Mouse (Mus musculus) neural tube, embryonic 11.5 days (tissue): ENCODE results near the gene Ghr. TPM values are rescaled to one million over a fixed set of nuclear protein-coding genes. Genes with fewer than 3 reads are reported as not detected.

ENCODE experiments used
- ATAC-seq: fragments of 200-750 bp; cut with Nextera tagmentation; 2 replicates; pipeline ENCODE4 v1.8.0; 2017; ENCODE audit warnings: moderate number of reproducible peaks, mild to moderate bottlenecking, moderate TSS enrichment, moderate library complexity; ENCODE audit not compliant: insufficient read depth, low FRiP score, low TSS enrichment
- DNase-seq: peaks from one replicate; pipeline ENCODE4 v3.0.0-alpha.2; 2015; ENCODE audit warnings: low spot score
- H3K27ac ChIP-seq: fragments of 300-500 bp; sonication (generic); 2 replicates; pipeline ENCODE4 v1.5.1; 2014; ENCODE audit warnings: low read depth, mild to moderate bottlenecking, low read length
- H3K27me3 ChIP-seq: fragments of 300-500 bp; sonication (generic); 2 replicates; pipeline ENCODE4 v1.6.1; 2014; ENCODE audit warnings: mild to moderate bottlenecking, low read length, mixed read lengths; ENCODE audit not compliant: control insufficient read depth, insufficient read depth
- H3K36me3 ChIP-seq: fragments of 300-500 bp; sonication (generic); 2 replicates; pipeline ENCODE4 v1.6.1; 2014; ENCODE audit warnings: mild to moderate bottlenecking, low read length, moderate library complexity, mixed read lengths; ENCODE audit not compliant: control insufficient read depth, insufficient read depth
- H3K4me1 ChIP-seq: fragments of 300-500 bp; sonication (generic); 2 replicates; pipeline ENCODE4 v1.6.1; 2014; ENCODE audit warnings: low read length, mixed read lengths; ENCODE audit not compliant: control insufficient read depth, insufficient read depth
- H3K4me2 ChIP-seq: fragments of 300-500 bp; sonication (generic); 2 replicates; pipeline ENCODE4 v1.6.1; 2014; ENCODE audit warnings: low read depth, mild to moderate bottlenecking, moderate library complexity
- H3K4me3 ChIP-seq: fragments of 300-500 bp; sonication (generic); 2 replicates; pipeline ENCODE4 v1.5.1; 2014; ENCODE audit warnings: low read depth, low read length
- H3K9ac ChIP-seq: fragments of 300-500 bp; sonication (generic); 2 replicates; pipeline ENCODE4 v1.6.1; 2014; ENCODE audit warnings: mild to moderate bottlenecking, low read length
- H3K9me3 ChIP-seq: fragments of 300-500 bp; sonication (generic); 2 replicates; pipeline ENCODE4 v1.6.1; 2016; ENCODE audit warnings: low read length; ENCODE audit not compliant: control insufficient read depth
- WGBS: fragments of 180-500 bp; shearing (Covaris S2); extraction: QIAGEN DNeasy Blood & Tissue Kit; methylation state at CpG from one replicate; pipeline ENCODE4 v1.1.7; 2014; 5-methylcytosine and 5-hydroxymethylcytosine counted together
- polyA plus RNA-seq: library from polyadenylated mRNA; unstranded; fragments of >200 nt; fragmentation: Nextera tagmentation; extraction: Ambion mirVana; gene quantifications from 2 replicates; pipeline ENCODE4 v1.2.1, GENCODE M21; 2014

Ghr gene
- polyA plus RNA-seq, 1 experiment from 2014 or later, result 21.0 TPM

DNA sequence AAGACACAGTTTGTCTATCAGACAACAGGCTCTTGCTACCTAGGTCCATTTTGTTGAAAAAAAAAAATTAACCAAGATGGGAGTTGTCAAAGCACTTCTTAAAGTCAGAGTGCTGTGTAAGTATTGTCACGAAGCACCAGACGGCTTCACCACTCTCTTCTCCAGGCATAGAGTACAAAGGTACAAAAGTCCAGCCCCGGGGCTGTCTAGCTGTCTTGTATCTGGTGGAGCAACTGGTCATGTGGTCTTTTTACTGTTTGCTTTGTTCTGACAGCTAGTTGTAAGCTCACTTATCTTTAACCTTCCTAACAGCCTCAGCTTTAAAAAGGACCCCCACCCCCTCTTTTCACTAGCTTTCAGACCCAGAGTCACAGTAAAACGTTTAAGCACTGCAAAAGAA lies 1.1 kb upstream of the Ghr start:
- no peak overlapping the region for H3K27ac ChIP-seq
- no peak for ATAC-seq
- no peak overlapping the region for H3K9ac ChIP-seq
- no peak for DNase-seq
- H3K4me1 ChIP-seq, result no peaks in the 10 kb centered on the region
- WGBS, result 32% methylated on average over 4 of the region's 4 CpGs
- H3K4me2 ChIP-seq, result no peak overlapping the region
- H3K27me3 ChIP-seq, result no peaks in the 10 kb centered on the region
- H3K9me3 ChIP-seq, result no peaks in the 10 kb centered on the region
- no peak overlapping the region for H3K4me3 ChIP-seq
- no peaks in the 10 kb centered on the region for H3K36me3 ChIP-seq

DNA sequence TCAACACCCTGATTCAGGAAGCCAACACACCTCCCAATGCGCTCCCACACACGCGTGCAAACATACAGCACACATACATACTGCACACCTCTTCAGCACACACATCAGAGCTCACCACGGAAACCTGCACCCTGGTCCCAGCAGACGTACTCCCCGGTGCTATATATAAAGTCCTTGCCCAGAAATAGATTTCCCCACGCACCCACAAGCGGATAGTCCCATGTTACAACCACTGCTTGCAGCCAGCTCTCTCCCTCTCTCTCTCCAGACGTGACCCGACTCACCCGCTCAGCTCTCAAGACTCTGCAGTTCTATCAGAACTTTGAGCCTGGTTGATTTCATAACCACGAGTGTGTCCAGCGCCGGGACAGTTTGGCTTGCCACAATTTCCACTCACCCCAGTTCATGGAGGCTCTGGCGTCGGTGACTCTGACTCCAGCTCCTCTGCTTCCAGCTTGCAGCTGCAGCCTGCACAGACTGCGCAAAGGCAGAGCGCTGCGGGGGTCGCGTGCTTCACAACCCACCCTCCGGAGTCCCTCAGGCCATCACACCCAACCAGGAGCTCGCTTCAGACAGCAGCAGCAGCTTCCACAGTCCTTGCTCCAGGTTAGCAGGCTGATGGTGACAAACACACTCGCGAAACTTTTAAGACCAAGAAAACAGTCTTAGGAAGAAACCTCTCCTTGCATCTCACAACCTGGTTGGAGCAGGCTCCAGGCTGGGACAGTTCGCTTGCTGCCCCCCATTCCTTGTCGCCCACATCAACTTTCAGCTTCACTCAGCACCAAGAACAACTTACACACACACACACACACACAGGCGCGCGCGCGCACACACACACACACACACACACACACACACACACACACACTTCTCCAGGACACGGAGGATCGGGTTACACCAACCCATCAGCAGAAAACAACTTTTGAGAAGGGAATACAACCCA lies 1.2 kb downstream of the Ghr start:
- peak overlapping the region; percentile 67 for H3K4me2 ChIP-seq
- H3K9me3 ChIP-seq, result no peaks in the 10 kb centered on the region
- no peak overlapping the region for H3K27ac ChIP-seq
- peak overlapping the region; percentile 54 for H3K9ac ChIP-seq
- WGBS, result 5% methylated on average over 34 of the region's 34 CpGs
- no peaks in the 10 kb centered on the region for H3K36me3 ChIP-seq
- no peaks in the 10 kb centered on the region for H3K4me1 ChIP-seq
- H3K27me3 ChIP-seq, result no peaks in the 10 kb centered on the region
- H3K4me3 ChIP-seq, result peak overlapping the region; percentile 43
- DNase-seq (peak; percentile 71), ATAC-seq (peak; percentile 78)

DNA sequence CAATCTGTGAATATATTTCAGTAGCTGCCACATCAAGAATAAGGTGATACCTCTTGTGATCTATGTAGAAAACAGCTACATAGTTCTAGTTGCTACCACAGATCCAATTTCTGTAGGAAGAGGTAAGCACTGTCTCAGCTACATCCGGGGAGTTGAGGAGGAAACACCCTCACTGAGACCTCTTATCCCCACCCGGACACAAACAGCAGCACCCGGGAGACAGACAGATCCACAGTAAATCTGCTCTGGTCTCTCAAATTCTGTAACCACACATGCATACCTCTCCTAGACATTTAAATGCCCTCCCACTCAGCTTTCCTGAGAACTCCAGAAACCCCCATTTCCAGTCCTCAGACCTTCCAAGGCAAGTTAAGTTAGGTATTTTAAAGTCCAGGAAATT lies 2.0 kb downstream of the Ghr start:
- 47% methylated on average over 3 of the region's 3 CpGs for WGBS
- no peak for DNase-seq
- H3K9ac ChIP-seq, result peak overlapping the region; percentile 54; the same call in 1 of the 2 replicates
- no peak for ATAC-seq
- H3K9me3 ChIP-seq, result no peaks in the 10 kb centered on the region
- H3K27me3 ChIP-seq, result no peaks in the 10 kb centered on the region
- peak overlapping the region; percentile 43 for H3K4me3 ChIP-seq
- no peak overlapping the region for H3K27ac ChIP-seq
- H3K4me2 ChIP-seq, result peak overlapping the region; percentile 67
- H3K4me1 ChIP-seq, result no peaks in the 10 kb centered on the region
- H3K36me3 ChIP-seq, result no peaks in the 10 kb centered on the region

DNA sequence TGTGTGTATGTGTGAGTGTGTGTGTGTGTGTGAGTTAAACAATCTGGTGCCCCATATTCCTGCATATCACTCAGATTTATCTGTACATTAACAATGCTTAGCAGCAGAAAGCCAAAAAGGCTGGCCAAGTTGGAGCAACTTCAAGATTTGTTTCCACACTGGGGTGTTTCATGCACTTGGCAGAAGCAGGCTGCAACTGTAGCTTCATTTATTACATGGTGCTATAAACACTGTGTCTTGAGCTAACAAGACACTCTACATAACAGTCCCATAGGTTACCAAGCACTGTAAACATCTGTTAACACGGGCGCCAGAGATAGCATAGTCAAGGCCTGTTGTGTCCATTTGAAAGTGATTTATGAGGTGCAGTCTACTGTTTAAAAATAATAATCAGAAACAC lies 3.1 kb downstream of the Ghr start:
- Histone ChIP-seq H3K36me3 (no peaks in the 10 kb centered on the region), H3K4me1 (no peaks in the 10 kb centered on the region), H3K4me3 (no peak overlapping the region), H3K27ac (no peak overlapping the region), H3K9ac (no peak overlapping the region), H3K4me2 (no peak overlapping the region), H3K27me3 (no peaks in the 10 kb centered on the region), H3K9me3 (no peaks in the 10 kb centered on the region)
- WGBS, result 65% methylated on average over 2 of the region's 2 CpGs
- DNase-seq (no peak), ATAC-seq (no peak)

DNA sequence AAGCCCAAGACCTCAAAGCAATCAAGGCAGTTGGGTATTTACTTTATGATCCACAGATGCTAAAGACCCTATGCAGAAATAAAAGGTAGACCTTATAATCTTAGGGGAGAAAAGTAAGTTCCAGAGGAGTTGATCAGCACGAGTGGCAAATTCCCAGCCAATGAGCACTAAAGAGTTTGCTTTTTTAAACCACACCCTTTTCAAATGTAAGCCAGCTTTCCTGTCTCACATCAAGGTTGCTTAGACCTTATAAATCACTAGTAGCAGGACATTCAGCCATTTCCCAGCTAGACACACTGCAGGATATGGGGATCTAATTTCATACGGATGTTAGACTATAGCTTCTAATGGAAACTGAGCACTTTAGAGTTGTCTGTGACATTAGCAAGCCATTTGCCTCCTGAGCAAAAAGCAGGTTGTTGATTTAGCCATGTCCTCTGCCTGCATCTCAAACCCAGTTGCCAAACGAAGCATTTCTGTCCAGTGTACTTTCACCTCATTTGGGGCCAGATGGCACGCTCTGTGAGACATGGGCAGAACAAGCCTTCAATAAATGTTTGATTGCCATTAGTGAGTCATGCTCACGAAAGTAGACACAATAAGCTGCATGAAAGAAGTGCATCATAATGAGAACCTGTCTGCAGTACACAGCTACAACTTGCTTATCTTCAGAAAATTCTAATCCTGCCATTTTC lies 4.9 kb downstream of the Ghr start:
- H3K9ac ChIP-seq, result no peak overlapping the region

DNA sequence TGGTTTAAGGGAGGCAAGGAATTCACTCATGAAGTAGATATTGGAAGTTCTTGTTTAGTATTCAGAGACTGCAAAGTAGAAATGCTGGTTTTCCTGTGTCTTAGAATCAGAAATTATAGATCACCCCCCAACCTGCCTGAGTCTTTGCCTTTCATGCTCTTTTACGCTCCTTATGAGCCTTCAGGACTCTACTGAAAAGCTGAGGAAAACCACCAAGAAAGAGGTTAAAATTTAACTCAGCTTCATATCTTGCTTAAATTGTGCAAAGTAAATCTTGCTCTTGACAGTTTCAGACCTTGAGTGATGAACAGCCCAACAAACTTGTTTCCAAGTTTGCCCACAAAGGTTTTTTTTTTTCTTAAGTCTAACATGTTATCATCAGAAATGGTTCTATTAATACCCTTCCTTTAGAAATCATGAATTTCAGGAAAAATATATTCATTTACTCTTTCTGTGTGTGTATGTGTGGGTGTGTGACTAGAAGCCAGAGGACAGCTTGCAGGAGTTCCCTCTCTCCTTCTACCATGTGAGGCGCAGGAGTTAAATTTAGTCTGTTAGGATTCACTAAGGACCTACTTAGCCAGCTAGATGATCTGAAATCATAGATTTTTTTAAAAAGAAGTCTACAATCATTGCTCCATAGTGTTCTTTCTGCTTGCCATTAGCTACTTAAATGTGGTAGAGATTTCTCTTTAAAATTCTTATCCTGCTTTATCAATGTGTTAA lies 14.0 kb downstream of the Ghr start:
- Histone ChIP-seq H3K36me3 (no peaks in the 10 kb centered on the region), H3K27me3 (no peaks in the 10 kb centered on the region), H3K4me3 (no peak overlapping the region), H3K27ac (no peak overlapping the region), H3K9ac (no peak overlapping the region), H3K9me3 (no peaks in the 10 kb centered on the region), H3K4me1 (no peaks in the 10 kb centered on the region), H3K4me2 (no peak overlapping the region)
- ATAC-seq (no peak), DNase-seq (no peak)
- WGBS, result 88% methylated on average over 2 of the region's 2 CpGs

More for the DNA sequence above, 4.9 kb downstream of the Ghr start:
- 64% methylated on average over 5 of the region's 5 CpGs for whole genome bisulfite sequencing
- Histone ChIP-seq H3K4me3 (no peak overlapping the region), H3K4me2 (no peak overlapping the region), H3K27ac (no peak overlapping the region), H3K4me1 (no peaks in the 10 kb centered on the region), H3K27me3 (no peaks in the 10 kb centered on the region), H3K9me3 (no peaks in the 10 kb centered on the region), H3K36me3 (no peaks in the 10 kb centered on the region)
- no peak for ATAC-seq
- DNase-seq, result no peak

DNA sequence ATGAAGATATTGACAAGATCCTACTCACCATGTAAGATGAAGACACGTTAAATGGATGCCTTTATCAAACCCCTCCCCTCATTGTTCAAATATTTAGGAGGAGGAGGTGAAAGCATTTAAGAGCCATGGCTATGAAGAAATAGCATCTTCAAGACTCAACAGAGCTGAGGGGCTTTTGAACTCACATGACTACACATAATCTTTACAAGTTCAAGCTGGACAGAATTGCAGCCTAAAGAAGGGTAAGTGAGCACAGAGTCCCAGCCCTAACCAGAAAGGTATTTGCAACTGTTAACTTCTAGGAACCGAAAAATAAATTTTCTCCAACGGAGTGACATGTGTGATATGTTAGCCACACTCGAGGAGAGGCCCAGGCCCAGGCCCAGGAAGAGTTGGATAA lies 18.7 kb downstream of the Ghr start:
- Histone ChIP-seq H3K9ac (no peak overlapping the region), H3K4me3 (no peak overlapping the region), H3K27me3 (no peaks in the 10 kb centered on the region), H3K9me3 (no peaks in the 10 kb centered on the region), H3K4me2 (no peak overlapping the region), H3K36me3 (no peaks in the 10 kb centered on the region), H3K4me1 (no peaks in the 10 kb centered on the region), H3K27ac (no peak overlapping the region)
- DNase-seq (no peak), ATAC-seq (no peak)
- 71% methylated on average over 4 of the region's 4 CpGs for WGBS

DNA sequence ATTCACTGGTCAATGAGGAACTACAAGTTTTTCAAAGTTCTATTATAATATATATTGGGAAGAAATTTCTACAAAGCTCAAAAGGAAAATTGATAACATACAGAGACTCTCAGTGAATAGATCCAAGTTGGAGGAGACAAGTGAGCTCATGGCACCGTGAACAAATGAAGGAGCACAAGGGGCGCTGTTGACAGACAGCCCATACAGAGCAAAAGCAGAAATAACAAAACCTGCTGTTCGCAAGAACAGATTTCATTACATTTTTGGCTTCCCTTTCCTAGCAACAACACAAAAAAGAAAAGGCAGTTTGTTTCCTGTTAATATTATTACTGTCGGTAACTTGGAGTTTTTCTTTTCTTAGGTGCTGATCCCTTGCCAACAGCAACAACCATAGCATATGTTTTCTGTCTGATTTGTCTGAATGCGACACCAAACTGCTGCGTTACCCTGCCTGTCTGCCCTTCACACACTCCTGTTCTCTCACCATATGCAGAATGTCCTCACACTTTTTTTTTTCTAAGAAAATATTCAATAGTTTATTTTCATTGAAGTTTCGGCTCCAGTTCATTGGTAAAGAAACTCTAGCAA lies 19.3 kb downstream of the Ghr start:
- H3K4me1 ChIP-seq, result no peaks in the 10 kb centered on the region
- no peak for DNase-seq
- H3K27ac ChIP-seq, result no peak overlapping the region
- H3K9me3 ChIP-seq, result no peaks in the 10 kb centered on the region
- no peak overlapping the region for H3K4me2 ChIP-seq
- H3K27me3 ChIP-seq, result no peaks in the 10 kb centered on the region
- 70% methylated on average over 7 of the region's 7 CpGs for WGBS
- H3K36me3 ChIP-seq, result no peaks in the 10 kb centered on the region
- H3K4me3 ChIP-seq, result no peak overlapping the region
- H3K9ac ChIP-seq, result no peak overlapping the region
- ATAC-seq, result no peak
